Mouse (Mus musculus) layer of hippocampus, adult 11-12 months (tissue): ENCODE measurements at regions not wholly inside any gene's neighbourhood (a gene's known extent, or its start where the extent isn't known, plus 50 kb on each side); places are given as distances from the start of the nearest gene placed in this dataset.

ENCODE experiments used
- DNase-seq: peaks from one replicate; pipeline ENCODE4 v3.0.0; 2022; ENCODE audit warnings: low spot score

DNA sequence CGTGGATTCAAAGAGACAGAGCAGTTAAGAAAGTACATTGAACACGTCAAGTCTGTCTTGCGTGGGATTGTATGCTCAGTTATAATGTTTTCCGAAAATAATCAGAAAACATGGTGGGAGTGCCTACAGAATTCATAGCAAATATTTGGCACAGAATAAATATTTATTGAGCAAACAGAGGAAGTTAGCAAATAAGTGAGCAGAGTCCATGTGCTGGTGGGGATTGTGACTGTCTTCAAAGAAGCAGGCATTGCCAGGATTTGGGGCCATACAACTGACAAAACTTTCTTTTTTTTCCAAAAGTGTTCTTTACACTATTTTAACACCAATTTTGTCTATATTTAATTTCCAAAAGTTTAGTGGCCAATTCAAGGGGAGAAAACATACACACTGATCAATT is 1729.8 kb downstream of the AI429214 start:
- no peak for DNase-seq

DNA sequence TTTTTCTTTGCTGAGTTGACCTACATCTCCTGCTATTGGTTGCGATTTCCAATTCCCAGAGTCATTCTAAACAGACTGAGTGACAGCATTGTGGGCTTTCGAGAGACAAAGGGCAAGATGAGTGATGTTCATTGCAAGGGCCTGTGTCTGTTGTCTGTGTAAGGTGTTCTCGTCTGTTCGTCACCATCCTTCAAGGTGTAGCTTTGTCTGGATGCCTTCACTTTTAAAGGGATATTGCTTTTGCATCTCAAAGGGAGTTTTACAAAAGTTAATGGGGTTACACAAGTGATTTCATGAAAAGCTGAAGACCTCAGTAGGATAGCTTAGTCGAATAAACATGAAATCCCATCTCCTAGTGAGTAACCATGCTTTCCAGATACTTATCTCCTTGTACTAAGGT is 1731.9 kb downstream of the AI429214 start:
- no peak for DNase-seq

DNA sequence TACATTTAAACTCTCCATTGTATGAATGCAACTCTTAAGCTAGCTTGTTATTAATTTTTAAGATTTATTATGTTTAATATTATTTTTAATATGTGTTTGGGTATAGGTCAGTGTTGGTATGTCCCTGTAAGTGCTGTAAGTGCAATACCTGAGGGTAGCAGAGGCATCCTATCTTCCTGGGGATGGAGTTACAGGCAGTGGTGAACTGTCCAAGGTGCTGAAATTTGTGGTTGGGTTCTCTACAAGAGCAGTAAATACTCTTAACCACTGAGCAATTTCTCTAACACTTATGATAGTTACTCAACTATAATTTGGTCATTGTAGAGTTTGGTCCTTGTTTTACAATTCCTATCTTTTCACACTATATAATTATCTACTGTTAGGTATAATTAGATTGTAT is 1753.7 kb downstream of the AI429214 start:
- DNase-seq, result no peak

DNA sequence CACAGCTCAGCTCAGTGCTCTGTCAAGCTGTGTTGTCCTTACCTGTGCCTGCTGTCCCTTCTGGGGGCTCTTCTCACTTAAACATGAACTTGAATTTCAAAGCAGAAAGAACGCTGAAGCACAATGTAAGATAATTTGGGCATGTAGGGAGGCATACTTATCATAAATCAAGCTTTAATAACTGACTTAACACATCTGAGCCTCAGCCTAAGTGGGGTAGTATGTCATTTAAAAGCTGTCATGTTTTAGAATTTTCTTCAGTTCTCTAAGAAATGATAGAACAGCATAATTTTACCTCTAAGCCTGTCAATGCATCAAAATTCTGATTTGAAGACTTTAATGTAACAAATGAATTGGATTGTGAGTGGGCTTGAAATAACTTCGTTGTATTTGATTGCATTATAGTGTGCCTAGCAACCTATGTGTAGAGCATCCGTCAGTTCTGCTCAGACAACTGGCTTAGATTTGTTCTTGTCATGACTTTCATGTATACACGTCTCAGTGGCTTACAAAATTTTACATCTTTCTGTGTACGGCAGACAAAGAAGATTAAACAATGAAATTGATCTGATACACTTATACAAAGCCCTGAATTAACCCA is 1773.3 kb downstream of the AI429214 start:
- no peak for DNase-seq

DNA sequence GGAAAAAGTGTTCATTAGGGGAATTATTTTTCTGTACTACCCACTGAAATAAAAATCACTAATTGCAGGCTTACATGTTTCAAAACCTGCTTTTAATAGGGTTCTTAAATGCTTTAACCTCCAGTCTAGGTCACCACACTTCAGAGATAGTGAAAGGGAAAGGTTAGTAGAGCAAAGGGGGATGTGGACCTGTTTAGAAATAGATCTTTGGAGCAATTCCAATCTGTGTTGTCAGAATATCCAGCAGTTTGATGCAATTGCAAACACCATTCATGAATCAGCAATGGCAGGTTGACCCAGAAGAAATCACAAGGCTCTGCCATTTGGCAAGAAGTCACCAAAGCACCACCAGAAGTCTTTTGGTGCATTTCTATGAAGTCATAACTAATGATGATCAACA is 1819.1 kb downstream of the AI429214 start:
- DNase-seq, result no peak

DNA sequence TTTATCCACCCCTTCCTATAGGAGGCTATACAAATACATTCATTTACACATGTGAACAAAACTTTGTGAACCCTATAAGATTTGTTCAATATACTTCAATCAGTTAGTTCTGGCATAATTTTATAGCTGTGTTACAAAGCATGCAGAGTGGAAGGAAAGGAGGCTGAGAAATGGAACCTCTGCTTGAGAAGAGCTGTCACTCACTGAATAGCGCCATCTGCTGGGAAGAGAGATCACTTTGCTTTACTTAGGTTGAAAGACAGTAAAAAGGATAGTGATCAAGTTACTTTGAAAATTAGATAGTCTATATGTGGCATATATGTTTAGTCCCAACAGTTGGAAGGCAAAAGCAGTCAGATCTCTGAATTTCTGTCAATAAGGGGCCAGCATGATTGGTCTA is 1824.8 kb downstream of the AI429214 start:
- peak; percentile 65 for DNase-seq

DNA sequence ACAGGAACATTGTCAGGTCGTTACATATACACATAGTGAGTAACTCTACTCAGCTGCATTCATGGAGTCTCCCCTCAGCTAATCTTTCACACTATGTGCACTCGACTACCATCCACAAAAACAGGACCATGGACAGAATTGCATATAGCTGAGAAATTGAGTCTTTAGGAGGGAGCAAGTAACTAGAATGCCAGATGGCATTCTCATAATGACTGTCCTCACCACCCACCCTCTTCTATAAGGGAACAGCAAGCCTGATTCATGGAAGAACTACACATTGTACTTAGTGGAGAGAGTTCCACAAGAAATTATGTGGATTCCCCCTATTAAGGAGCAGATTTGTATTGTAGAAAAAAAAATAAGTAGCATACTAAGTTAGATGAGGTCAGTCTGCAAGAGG is 1813.4 kb upstream of the Adam24 start:
- DNase-seq, result no peak

DNA sequence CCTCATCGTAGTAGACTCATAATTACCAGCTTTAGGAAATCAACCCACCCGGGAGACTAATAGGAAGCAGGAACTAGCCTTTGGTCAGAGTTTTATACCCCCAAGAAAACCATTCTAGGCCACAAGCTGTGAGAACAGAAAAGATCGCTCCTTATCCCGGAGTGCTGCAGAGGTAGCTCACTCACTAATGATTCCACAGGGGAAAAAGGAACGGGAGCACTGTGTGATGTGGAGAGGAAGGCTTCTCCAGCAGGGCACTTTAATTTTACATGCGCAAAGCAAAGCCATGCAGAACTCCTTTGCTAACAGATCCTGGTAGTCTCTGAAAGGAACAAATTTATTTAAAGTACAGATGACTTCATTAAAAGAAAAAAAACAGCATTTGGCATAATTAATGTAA is 1807.5 kb upstream of the Adam24 start:
- DNase-seq, result no peak
